Mouse (Mus musculus): ENCODE data around the gene Lrp5. TPM values are rescaled to one million over a fixed set of nuclear protein-coding genes. Genes with fewer than 3 reads are reported as not detected.
"Not testable (repeated sequence)": the region's sequence is repeated elsewhere in the genome, so short reads cannot be mapped to it uniquely, and the experiment has no call there.

Lrp5 gene
- polyA plus RNA-seq, 1 experiment from 2014 or later, result 2.6 TPM

GRCm38 (mm10) chr19:3668551-3668950 lies 17.8 kb downstream of the Lrp5 start:
- 64% methylated on average over 10 of the region's 10 CpGs for WGBS
- peaks cover 21% of the 10 kb centered on the region for H3K4me1 ChIP-seq (replicated peaks; ENCODE audit: control insufficient read depth, insufficient read depth)
- no peak for TF ChIP-seq EP300 (optimal IDR thresholded peaks at IDR 0.05)
- no peaks in the 10 kb centered on the region for H3K27me3 ChIP-seq (ENCODE audit: control insufficient read depth, insufficient read depth, low read length)
- DNase-seq (ENCODE audit: low spot score), result no peak
- peak overlapping the region; percentile 74; the same call in 1 of the 2 replicates for H3K27ac ChIP-seq (replicated peaks)
- no peak overlapping the region for H3K4me3 ChIP-seq (ENCODE audit: low read depth, low read length)
- ATAC-seq (ENCODE audit: low FRiP score, low TSS enrichment), result no peak
- no peaks in the 10 kb centered on the region for H3K36me3 ChIP-seq (ENCODE audit: control insufficient read depth, insufficient read depth, low read length)
- no peak overlapping the region for H3K4me2 ChIP-seq (replicated peaks; ENCODE audit: low read depth)
- H3K9ac ChIP-seq (ENCODE audit: low read length), result no peak overlapping the region
- H3K9me3 ChIP-seq (ENCODE audit: control insufficient read depth, low read length), result no peaks in the 10 kb centered on the region

GRCm38 (mm10) chr19:3667979-3668378 lies 18.4 kb downstream of the Lrp5 start:
- Histone ChIP-seq H3K36me3 (ENCODE audit: control insufficient read depth, insufficient read depth, low read length) (no peaks in the 10 kb centered on the region), H3K4me1 (replicated peaks; ENCODE audit: control insufficient read depth, insufficient read depth) (peaks cover 21% of the 10 kb centered on the region), H3K9ac (ENCODE audit: low read length) (no peak overlapping the region), H3K4me3 (ENCODE audit: low read depth, low read length) (no peak overlapping the region), H3K27me3 (ENCODE audit: control insufficient read depth, insufficient read depth, low read length) (no peaks in the 10 kb centered on the region), H3K27ac (replicated peaks) (no peak overlapping the region; the same call in 1 of the 2 replicates), H3K9me3 (ENCODE audit: control insufficient read depth, low read length) (no peaks in the 10 kb centered on the region), H3K4me2 (replicated peaks; ENCODE audit: low read depth) (no peak overlapping the region)
- DNase-seq (ENCODE audit: low spot score) (peak; percentile 28), ATAC-seq (ENCODE audit: low FRiP score, low TSS enrichment) (no peak)
- peak; percentile 46 for TF ChIP-seq CTCF (IDR thresholded peaks at IDR 0.05; ENCODE audit: low read depth)
- TF ChIP-seq EP300 (optimal IDR thresholded peaks at IDR 0.05), result no peak
- WGBS, result 65% methylated on average over 11 of the region's 11 CpGs

- Histone ChIP-seq H3K36me3 (ENCODE audit: control insufficient read depth, insufficient read depth, low read length) (no peaks in the 10 kb centered on the region), H3K9me3 (ENCODE audit: control insufficient read depth, low read length) (no peaks in the 10 kb centered on the region), H3K27me3 (ENCODE audit: control insufficient read depth, insufficient read depth, low read length) (no peaks in the 10 kb centered on the region), H3K4me2 (replicated peaks; ENCODE audit: low read depth) (no peak overlapping the region), H3K27ac (replicated peaks) (peak overlapping the region; percentile 67; the same call in 1 of the 2 replicates), H3K4me1 (replicated peaks; ENCODE audit: control insufficient read depth, insufficient read depth) (peaks cover 21% of the 10 kb centered on the region), H3K4me3 (ENCODE audit: low read depth, low read length) (no peak overlapping the region), H3K9ac (ENCODE audit: low read length) (no peak overlapping the region)
- ATAC-seq (ENCODE audit: low FRiP score, low TSS enrichment) (no peak), DNase-seq (ENCODE audit: low spot score) (no peak)
- 60% methylated on average over 6 of the region's 6 CpGs for whole genome bisulfite sequencing
- TF ChIP-seq CTCF (IDR thresholded peaks at IDR 0.05; ENCODE audit: low read depth) (no peak), EP300 (optimal IDR thresholded peaks at IDR 0.05) (no peak)
These were observed 19.0 kb downstream of the Lrp5 start for GRCm38 (mm10) chr19:3667155-3667895.

GRCm38 (mm10) chr19:3666632-3667031 lies 19.7 kb downstream of the Lrp5 start:
- H3K27ac ChIP-seq (replicated peaks), result peak overlapping the region; percentile 67
- peaks cover 21% of the 10 kb centered on the region for H3K4me1 ChIP-seq (replicated peaks; ENCODE audit: control insufficient read depth, insufficient read depth)
- H3K4me2 ChIP-seq (replicated peaks; ENCODE audit: low read depth), result no peak overlapping the region
- ATAC-seq (ENCODE audit: low FRiP score, low TSS enrichment), result no peak
- H3K9me3 ChIP-seq (ENCODE audit: control insufficient read depth, low read length), result no peaks in the 10 kb centered on the region
- no peak overlapping the region for H3K9ac ChIP-seq (ENCODE audit: low read length)
- no peak overlapping the region for H3K4me3 ChIP-seq (ENCODE audit: low read depth, low read length)
- H3K36me3 ChIP-seq (ENCODE audit: control insufficient read depth, insufficient read depth, low read length), result no peaks in the 10 kb centered on the region
- no peaks in the 10 kb centered on the region for H3K27me3 ChIP-seq (ENCODE audit: control insufficient read depth, insufficient read depth, low read length)
- 51% methylated on average over 2 of the region's 2 CpGs for WGBS
- DNase-seq (ENCODE audit: low spot score), result no peak
- TF ChIP-seq CTCF (IDR thresholded peaks at IDR 0.05; ENCODE audit: low read depth) (no peak), EP300 (optimal IDR thresholded peaks at IDR 0.05) (no peak)

- no peaks in the 10 kb centered on the region for H3K36me3 ChIP-seq (ENCODE audit: control insufficient read depth, insufficient read depth, low read length)
- H3K9ac ChIP-seq (ENCODE audit: low read length), result no peak overlapping the region
- H3K4me3 ChIP-seq (ENCODE audit: low read depth, low read length), result no peak overlapping the region
- 27% methylated on average over 5 of the region's 5 CpGs for WGBS
- DNase-seq (ENCODE audit: low spot score) (peak; percentile 35), ATAC-seq (ENCODE audit: low FRiP score, low TSS enrichment) (peak; percentile 21; the same call in 1 of the 2 replicates)
- H3K27me3 ChIP-seq (ENCODE audit: control insufficient read depth, insufficient read depth, low read length), result no peaks in the 10 kb centered on the region
- no peaks in the 10 kb centered on the region for H3K9me3 ChIP-seq (ENCODE audit: control insufficient read depth, low read length)
- H3K4me2 ChIP-seq (replicated peaks; ENCODE audit: low read depth), result no peak overlapping the region
- TF ChIP-seq EP300 (optimal IDR thresholded peaks at IDR 0.05) (no peak), CTCF (IDR thresholded peaks at IDR 0.05; ENCODE audit: low read depth) (no peak)
- H3K27ac ChIP-seq (replicated peaks), result peak overlapping the region; percentile 46
- peaks cover 21% of the 10 kb centered on the region for H3K4me1 ChIP-seq (replicated peaks; ENCODE audit: control insufficient read depth, insufficient read depth)
These were observed 20.9 kb downstream of the Lrp5 start for GRCm38 (mm10) chr19:3665510-3665909.

GRCm38 (mm10) chr19:3657947-3658346 lies 28.4 kb downstream of the Lrp5 start:
- no peak for DNase-seq (ENCODE audit: low spot score)
- H3K4me1 ChIP-seq (replicated peaks; ENCODE audit: control insufficient read depth, insufficient read depth), result no peaks in the 10 kb centered on the region
- WGBS, result 97% methylated on average over 4 of the region's 4 CpGs
- ATAC-seq (ENCODE audit: low FRiP score, low TSS enrichment), result no peak
- TF ChIP-seq EP300 (optimal IDR thresholded peaks at IDR 0.05), result no peak
- TF ChIP-seq CTCF (IDR thresholded peaks at IDR 0.05; ENCODE audit: low read depth), result no peak
- peaks cover 9% of the 10 kb centered on the region; the same call in 1 of the 2 replicates for H3K36me3 ChIP-seq (ENCODE audit: control insufficient read depth, insufficient read depth, low read length)
- H3K4me3 ChIP-seq (ENCODE audit: low read depth, low read length), result no peak overlapping the region
- no peak overlapping the region for H3K4me2 ChIP-seq (replicated peaks; ENCODE audit: low read depth)
- H3K9ac ChIP-seq (ENCODE audit: low read length), result no peak overlapping the region
- no peaks in the 10 kb centered on the region for H3K9me3 ChIP-seq (ENCODE audit: control insufficient read depth, low read length)
- H3K27me3 ChIP-seq (ENCODE audit: control insufficient read depth, insufficient read depth, low read length), result no peaks in the 10 kb centered on the region
- H3K27ac ChIP-seq (replicated peaks), result no peak overlapping the region

GRCm38 (mm10) chr19:3657065-3657464 lies 29.3 kb downstream of the Lrp5 start:
- H3K9ac ChIP-seq (ENCODE audit: low read length); H3K36me3 ChIP-seq (ENCODE audit: control insufficient read depth, insufficient read depth, low read length); DNase-seq (ENCODE audit: low spot score); H3K27me3 ChIP-seq (ENCODE audit: control insufficient read depth, insufficient read depth, low read length); H3K4me3 ChIP-seq (ENCODE audit: low read depth, low read length); H3K27ac ChIP-seq (replicated peaks); H3K4me2 ChIP-seq (replicated peaks; ENCODE audit: low read depth); H3K4me1 ChIP-seq (replicated peaks; ENCODE audit: control insufficient read depth, insufficient read depth); ATAC-seq (ENCODE audit: low FRiP score, low TSS enrichment); H3K9me3 ChIP-seq (ENCODE audit: control insufficient read depth, low read length): not testable (repeated sequence)
- 94% methylated on average over 4 of the region's 4 CpGs for WGBS
